Mouse (Mus musculus) E14TG2a.4 (cell line): ENCODE data around the gene Relch.

Experiments used
- H3K27me3 ChIP-seq: 2 replicates; pipeline ENCODE4 v1.6.1; 2014; ENCODE audit warnings: low read length, control low read depth; ENCODE audit not compliant: insufficient read depth
- H3K36me3 ChIP-seq: 2 replicates; pipeline ENCODE4 v1.6.1; 2014; ENCODE audit warnings: low read length, control low read depth; ENCODE audit not compliant: insufficient read depth
- H3K4me1 ChIP-seq: replicated peaks from 2 replicates; pipeline ENCODE4 v1.6.1; 2014; ENCODE audit warnings: low read depth, low read length, control low read depth
- H3K4me3 ChIP-seq: replicated peaks from 2 replicates; pipeline ENCODE4 v1.5.1; 2014; ENCODE audit warnings: mild to moderate bottlenecking, low read length
- H3K9me3 ChIP-seq: 2 replicates; pipeline ENCODE4 v1.6.1; 2014; ENCODE audit warnings: low read length, control low read depth
- CTCF ChIP-seq: conservative IDR thresholded peaks from 2 replicates; pipeline ENCODE4 v1.5.1; 2014; ENCODE audit warnings: low read length
- NANOG ChIP-seq: IDR thresholded peaks from 2 replicates; pipeline ENCODE4 v1.6.1; 2014; ENCODE audit warnings: borderline replicate concordance, low read length, mixed read lengths
- POU5F1 ChIP-seq: IDR thresholded peaks from 2 replicates; pipeline ENCODE4 v1.6.1; 2014; ENCODE audit warnings: low read length, borderline replicate concordance

Relch gene

GRCm38 (mm10) chr1:105669700-105670099, 6.0 kb downstream of the Relch start:
- H3K9me3 ChIP-seq, result no peaks in the 10 kb centered on the region
- no peaks in the 10 kb centered on the region for H3K27me3 ChIP-seq
- H3K36me3 ChIP-seq, result peaks cover 11% of the 10 kb centered on the region
- H3K4me1 ChIP-seq, result peaks cover 20% of the 10 kb centered on the region
- TF ChIP-seq POU5F1 (no peak), CTCF (no peak), NANOG (no peak)
- no peak overlapping the region for H3K4me3 ChIP-seq

DNA sequence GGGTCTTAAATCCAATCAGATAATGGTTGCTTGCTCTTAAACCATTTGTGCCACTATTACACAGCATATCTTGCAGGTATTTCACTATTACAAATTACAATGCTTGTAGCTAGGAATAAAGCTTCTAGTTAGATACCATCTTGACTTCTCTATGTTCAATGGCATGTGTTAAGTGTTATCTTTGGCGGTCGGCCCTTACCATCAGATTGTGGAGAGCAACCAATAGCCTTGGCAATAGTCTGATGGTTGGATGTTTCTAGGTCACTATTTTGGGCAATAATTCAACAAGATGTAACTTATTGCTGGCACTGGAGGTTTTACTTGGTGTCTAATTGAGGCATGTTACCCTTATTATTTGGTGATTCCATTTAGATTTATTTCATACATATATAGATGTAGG, 11.1 kb downstream of the Relch start:
- peaks cover 3% of the 10 kb centered on the region; the same call in 1 of the 2 replicates for H3K4me1 ChIP-seq
- no peak for TF ChIP-seq CTCF
- no peak for TF ChIP-seq NANOG
- no peak for TF ChIP-seq POU5F1
- peaks cover 18% of the 10 kb centered on the region for H3K36me3 ChIP-seq
- no peaks in the 10 kb centered on the region for H3K9me3 ChIP-seq
- no peaks in the 10 kb centered on the region for H3K27me3 ChIP-seq
- H3K4me3 ChIP-seq, result no peak overlapping the region

- Histone ChIP-seq H3K27me3 (no peaks in the 10 kb centered on the region), H3K4me3 (no peak overlapping the region), H3K36me3 (peaks cover 28% of the 10 kb centered on the region), H3K4me1 (no peaks in the 10 kb centered on the region), H3K9me3 (no peaks in the 10 kb centered on the region)
- TF ChIP-seq POU5F1, result no peak
- peak; percentile 39 for TF ChIP-seq CTCF
These were observed 16.9 kb downstream of the Relch start for GRCm38 (mm10) chr1:105680587-105680986.

DNA sequence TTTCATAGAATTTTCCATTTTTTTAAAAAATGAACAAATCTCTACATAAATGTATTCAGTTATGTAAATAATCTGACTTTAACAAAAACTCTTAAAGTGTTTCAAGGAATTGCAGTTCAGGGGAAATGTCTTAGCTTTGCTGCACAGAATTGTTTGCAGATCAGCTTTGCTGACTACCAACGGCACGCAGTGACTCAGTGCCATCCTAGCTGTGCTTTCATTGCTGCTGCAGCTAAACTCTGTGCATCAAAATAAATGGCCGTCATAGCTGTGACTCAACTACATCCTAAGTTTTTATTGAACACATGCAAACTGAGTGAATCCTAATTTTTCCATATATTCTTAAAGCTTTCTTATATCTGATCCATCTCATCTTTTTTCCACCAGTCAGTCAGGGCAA, 21.8 kb downstream of the Relch start:
- Histone ChIP-seq H3K4me1 (no peaks in the 10 kb centered on the region), H3K27me3 (no peaks in the 10 kb centered on the region), H3K4me3 (no peak overlapping the region), H3K36me3 (peaks cover 12% of the 10 kb centered on the region), H3K9me3 (no peaks in the 10 kb centered on the region)
- TF ChIP-seq NANOG (no peak), CTCF (no peak), POU5F1 (no peak)

- Histone ChIP-seq H3K36me3 (peaks cover 18% of the 10 kb centered on the region), H3K27me3 (no peaks in the 10 kb centered on the region), H3K4me1 (no peaks in the 10 kb centered on the region), H3K9me3 (no peaks in the 10 kb centered on the region), H3K4me3 (no peak overlapping the region)
- TF ChIP-seq CTCF (no peak), NANOG (no peak), POU5F1 (no peak)
These were observed 31.9 kb downstream of the Relch start for GRCm38 (mm10) chr1:105695581-105695980.

- no peaks in the 10 kb centered on the region for H3K27me3 ChIP-seq
- H3K4me3 ChIP-seq, result no peak overlapping the region
- no peak for TF ChIP-seq CTCF
- no peak for TF ChIP-seq POU5F1
- no peak for TF ChIP-seq NANOG
- H3K4me1 ChIP-seq, result no peaks in the 10 kb centered on the region
- H3K9me3 ChIP-seq, result no peaks in the 10 kb centered on the region
- peaks cover 14% of the 10 kb centered on the region for H3K36me3 ChIP-seq
These were observed 37.4 kb downstream of the Relch start for GRCm38 (mm10) chr1:105700984-105701530.

- peaks cover 14% of the 10 kb centered on the region for H3K4me1 ChIP-seq
These were observed 45.8 kb downstream of the Relch start for GRCm38 (mm10) chr1:105709415-105709814.

DNA sequence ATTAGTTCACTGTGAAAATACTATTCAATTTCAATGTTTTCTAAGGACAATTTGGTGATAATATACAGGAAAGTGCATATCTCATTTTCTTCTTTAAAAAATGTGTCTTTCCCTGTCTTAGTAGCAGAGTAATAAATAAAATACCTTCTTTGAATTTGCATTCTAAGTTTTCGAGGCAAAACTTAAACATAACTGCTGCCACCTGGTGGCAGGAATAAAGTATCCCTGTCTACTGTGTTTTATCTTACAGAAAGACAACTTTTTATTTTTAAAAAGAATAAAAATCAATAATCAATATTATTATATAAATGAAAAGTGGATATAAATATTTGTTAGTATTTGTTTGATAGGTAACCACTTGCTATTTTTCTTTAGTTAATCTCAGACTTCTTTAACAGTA, 47.6 kb downstream of the Relch start:
- no peak for TF ChIP-seq NANOG
- TF ChIP-seq CTCF, result peak; percentile 48
- TF ChIP-seq POU5F1, result no peak

More at GRCm38 (mm10) chr1:105709415-105709814, 45.8 kb downstream of the Relch start:
- H3K36me3 ChIP-seq, result peaks cover 34% of the 10 kb centered on the region
- no peaks in the 10 kb centered on the region for H3K27me3 ChIP-seq
- no peak for TF ChIP-seq CTCF
- no peak for TF ChIP-seq NANOG
- TF ChIP-seq POU5F1, result no peak
- no peak overlapping the region for H3K4me3 ChIP-seq
- H3K9me3 ChIP-seq, result no peaks in the 10 kb centered on the region

GRCm38 (mm10) chr1:105712822-105713221, 49.2 kb downstream of the Relch start:
- Histone ChIP-seq H3K4me1 (peaks cover 14% of the 10 kb centered on the region), H3K27me3 (no peaks in the 10 kb centered on the region), H3K36me3 (peaks cover 46% of the 10 kb centered on the region), H3K4me3 (no peak overlapping the region), H3K9me3 (no peaks in the 10 kb centered on the region)
- TF ChIP-seq POU5F1, result no peak
- TF ChIP-seq NANOG, result no peak; the same call in 1 of the 2 replicates
- no peak for TF ChIP-seq CTCF

More for the DNA sequence above, 47.6 kb downstream of the Relch start:
- Histone ChIP-seq H3K4me1 (peaks cover 14% of the 10 kb centered on the region), H3K4me3 (no peak overlapping the region), H3K36me3 (peaks cover 42% of the 10 kb centered on the region), H3K9me3 (no peaks in the 10 kb centered on the region), H3K27me3 (no peaks in the 10 kb centered on the region)
